In genomic region chr17:35419564-35419963, GRCm38 (mm10) we compare ENCODE assay signal across 2 mouse cellular contexts. TPM values are rescaled to one million over a fixed set of nuclear protein-coding genes. Genes with fewer than 3 reads are reported as not detected.
"Had no signal": no experiment of that assay in that cellular context is flagged by ENCODE, and none has a peak within 500 bp of the region (broad histone marks: within the 10 kb centered on the region; RNA-seq: fewer than 3 reads in every experiment).

No protein-coding gene starts in this region.

RNA-seq across cellular contexts. Expression of gene H2-Q6, which starts 5.1 kb away (rescaled TPM):
- total RNA-seq: layer of hippocampus, postnatal 14 days; left cerebral cortex, postnatal 14 days had no signal

RNA-seq across cellular contexts. Expression of gene H2-Q10, which starts 50.3 kb away (rescaled TPM):
- total RNA-seq: layer of hippocampus, postnatal 14 days had no signal
